Comparison of ENCODE assay signal across 30 mouse cellular contexts in the genomic region with DNA sequence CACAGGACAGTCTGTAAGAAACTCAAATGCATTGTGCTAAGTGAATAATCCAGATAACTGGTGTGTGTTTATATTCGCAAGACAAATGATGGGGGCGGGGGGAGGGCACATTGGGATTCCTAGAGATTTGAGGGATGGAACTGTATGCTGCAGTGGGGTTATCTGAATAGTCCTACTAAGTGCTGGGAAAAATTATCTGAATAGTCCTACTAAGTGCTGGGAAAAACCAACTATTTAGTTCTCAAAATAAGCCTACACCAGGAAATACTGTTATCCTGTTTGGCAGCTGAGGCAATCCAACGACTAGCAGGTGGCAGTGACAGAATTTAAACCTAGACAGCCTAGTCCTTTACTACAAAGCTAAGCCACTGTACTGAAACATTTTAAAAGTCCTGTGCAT.
"Had no signal": no experiment of that assay in that cellular context is flagged by ENCODE, and none has a peak within 500 bp of the region (broad histone marks: within the 10 kb centered on the region; RNA-seq: fewer than 3 reads in every experiment).

No protein-coding gene starts in this region.

- H3K9ac ChIP-seq: heart, embryonic 12.5 days; heart, embryonic 13.5 days; heart, embryonic 15.5 days; hindbrain, embryonic 12.5 days; hindbrain, embryonic 13.5 days; hindbrain, embryonic 14.5 days; hindbrain, embryonic 15.5 days; intestine, embryonic 15.5 days; kidney, embryonic 15.5 days had no signal

- DNase-seq: heart, postnatal 10 days; heart, postnatal 14 days; heart, postnatal 36 days; heart, postnatal 4 days; kidney, adult 11 months; kidney, adult 18-20 months; kidney, adult 2 months; kidney, adult 8-10 months; kidney, adult 9 months; kidney, postnatal 10 days; kidney, postnatal 14 days; kidney, postnatal 25 days; kidney, postnatal 36 days; kidney, postnatal 4 days; layer of hippocampus, adult 9-11 months; layer of hippocampus, postnatal 36 days had no signal

- H3K27me3 ChIP-seq: heart, embryonic 12.5 days; heart, embryonic 15.5 days; hindbrain, embryonic 12.5 days; hindbrain, embryonic 13.5 days; hindbrain, embryonic 15.5 days; intestine, embryonic 15.5 days; kidney, embryonic 15.5 days had no signal

- H3K4me2 ChIP-seq: heart, embryonic 11.5 days; heart, embryonic 12.5 days; heart, embryonic 13.5 days; heart, embryonic 15.5 days; hindbrain, embryonic 12.5 days; hindbrain, embryonic 13.5 days; hindbrain, embryonic 14.5 days; hindbrain, embryonic 15.5 days; intestine, embryonic 15.5 days; kidney, embryonic 15.5 days had no signal

- H3K27ac ChIP-seq: heart, embryonic 13.5 days; heart, embryonic 15.5 days; hindbrain, embryonic 12.5 days; hindbrain, embryonic 14.5 days; hindbrain, embryonic 15.5 days; hindbrain, postnatal 0 days; layer of hippocampus, adult 2 months had no signal

- H3K9me3 ChIP-seq: heart, embryonic 10.5 days; heart, embryonic 12.5 days; heart, embryonic 13.5 days; heart, embryonic 15.5 days; hindbrain, embryonic 10.5 days; hindbrain, embryonic 12.5 days; hindbrain, embryonic 13.5 days; hindbrain, embryonic 15.5 days; intestine, embryonic 15.5 days; kidney, embryonic 15.5 days had no signal

- H3K4me3 ChIP-seq: heart, embryonic 10.5 days; heart, embryonic 12.5 days; heart, embryonic 13.5 days; heart, embryonic 15.5 days; hindbrain, embryonic 10.5 days; hindbrain, embryonic 12.5 days; hindbrain, embryonic 13.5 days; hindbrain, embryonic 15.5 days; intestine, embryonic 15.5 days; kidney, embryonic 15.5 days; layer of hippocampus, adult 2 months had no signal

- H3K36me3 ChIP-seq: heart, embryonic 10.5 days; heart, embryonic 12.5 days; heart, embryonic 13.5 days; heart, embryonic 15.5 days; hindbrain, embryonic 10.5 days; hindbrain, embryonic 12.5 days; hindbrain, embryonic 13.5 days; hindbrain, embryonic 15.5 days; intestine, embryonic 15.5 days; kidney, embryonic 15.5 days had no signal
